Mouse (Mus musculus) inflammation-experienced regulatory T-cells, adult 16 weeks (primary cell): ENCODE results near the gene Eqtn. TPM values are rescaled to one million over a fixed set of nuclear protein-coding genes. Genes with fewer than 3 reads are reported as not detected.

Experiments
- polyA plus RNA-seq: library from polyadenylated mRNA; unstranded; fragments of 100-300 nt; shearing (Covaris generic); gene quantifications from one replicate; pipeline ENCODE4 v1.2.1, GENCODE M21; 2017

Gene Eqtn
- polyA plus RNA-seq = not detected

DNA sequence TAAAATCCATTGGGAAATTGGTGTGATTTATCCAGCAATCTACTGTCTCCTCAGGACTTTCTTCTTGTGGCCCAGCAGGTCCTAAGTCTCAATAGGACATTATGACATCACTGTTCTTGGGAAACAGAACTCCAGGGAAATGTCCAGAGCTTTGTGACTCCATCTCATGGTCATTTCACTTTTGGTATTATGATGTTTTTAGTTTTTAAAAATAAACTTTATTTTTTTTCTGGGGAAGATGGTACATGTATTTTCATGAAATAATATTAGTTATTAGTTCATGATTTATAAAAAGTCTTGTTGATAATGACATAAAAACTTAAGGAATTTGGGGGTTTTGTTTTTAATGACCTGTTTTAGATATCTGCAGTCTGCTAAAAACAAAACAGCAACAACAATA is at the start of gene Eqtn:
TSS of gene Eqtn (minus strand) at position 101 of the 400 bp plus-strand sequence.

Other genes with a start within 250 kb of the Eqtn start
- not detected for gene Tek, start 189.6 kb downstream of the Eqtn start, polyA plus RNA-seq
- 74.0 TPM for gene Mysm1, start 50.3 kb upstream of the Eqtn start, polyA plus RNA-seq
- gene Jun, start 123.4 kb upstream of the Eqtn start, polyA plus RNA-seq = 15.4 TPM